Mouse (Mus musculus) 3T3-L1 (cell line): Measurements from ENCODE around the gene Dennd4a.

ENCODE experiments used
- DNase-seq: peaks from one replicate; pipeline ENCODE4 v3.0.0-alpha.2; 2015; ENCODE audit warnings: low read depth, low spot score

Gene Dennd4a

DNA sequence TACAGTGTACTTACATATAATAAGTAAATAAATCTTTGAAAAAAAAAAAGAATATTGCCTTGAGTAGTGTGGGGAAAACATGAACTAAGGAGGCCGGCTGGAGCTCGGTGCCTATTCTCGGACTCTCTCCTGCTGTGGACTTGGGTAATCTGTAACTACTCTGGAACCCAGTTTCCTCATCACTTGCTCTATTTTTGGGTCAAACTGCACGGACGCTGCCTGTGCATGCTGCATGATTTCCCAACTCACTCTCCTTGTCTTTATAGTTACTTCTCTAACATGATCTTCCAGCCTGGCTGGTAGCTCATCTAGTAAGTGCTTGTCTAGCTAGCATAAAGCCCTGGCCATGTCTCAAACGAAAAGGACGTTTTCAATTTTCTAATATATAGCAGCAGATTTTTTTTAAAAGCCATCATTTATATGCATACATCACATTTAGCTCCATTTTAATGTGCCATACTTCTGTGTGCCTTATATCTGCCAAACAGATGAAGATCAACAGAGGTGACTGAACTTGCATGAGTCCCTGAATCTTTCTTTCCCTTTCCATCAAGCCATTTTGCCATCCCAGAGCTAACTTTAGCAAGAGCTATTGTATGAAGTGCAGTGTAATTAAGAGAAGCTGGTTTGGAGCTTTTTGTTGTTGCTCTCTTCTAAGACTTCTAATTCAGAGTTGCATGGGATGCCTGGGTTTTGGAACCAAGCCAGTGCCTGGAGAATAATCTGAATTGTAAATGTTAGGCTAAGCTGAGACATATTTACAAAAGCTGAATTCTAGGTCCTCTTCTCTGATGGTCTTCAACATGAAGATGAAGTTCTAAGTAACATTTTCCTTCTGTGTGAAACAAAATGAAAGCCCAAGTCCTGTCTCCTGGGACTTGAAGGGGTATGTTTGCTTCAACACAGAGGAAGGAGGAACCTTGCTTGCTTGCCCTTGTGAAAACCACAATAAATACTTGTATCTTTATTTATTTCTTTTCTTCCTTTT is 20.2 kb upstream of the Dennd4a start:
- peak; percentile 60 for DNase-seq

DNA sequence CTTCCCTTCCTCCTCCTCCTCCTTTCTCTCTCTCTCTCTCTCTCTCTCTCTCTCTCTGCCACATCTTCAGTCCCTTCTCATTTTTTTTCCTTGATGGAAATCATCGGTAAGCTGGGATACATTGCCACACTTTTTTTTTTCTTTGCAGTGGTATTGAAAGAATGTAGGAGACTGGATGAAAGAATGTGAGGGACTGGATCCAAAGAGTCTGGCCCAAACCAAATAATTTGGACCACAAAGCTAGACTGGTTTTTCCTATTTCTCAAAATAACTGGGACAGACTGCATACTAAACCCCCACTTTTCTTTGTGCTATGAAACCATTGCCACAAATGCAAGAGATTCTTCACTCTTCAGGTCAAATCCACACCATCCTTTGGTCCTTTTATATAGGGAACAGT is 19.5 kb upstream of the Dennd4a start:
- DNase-seq = peak; percentile 79

DNA sequence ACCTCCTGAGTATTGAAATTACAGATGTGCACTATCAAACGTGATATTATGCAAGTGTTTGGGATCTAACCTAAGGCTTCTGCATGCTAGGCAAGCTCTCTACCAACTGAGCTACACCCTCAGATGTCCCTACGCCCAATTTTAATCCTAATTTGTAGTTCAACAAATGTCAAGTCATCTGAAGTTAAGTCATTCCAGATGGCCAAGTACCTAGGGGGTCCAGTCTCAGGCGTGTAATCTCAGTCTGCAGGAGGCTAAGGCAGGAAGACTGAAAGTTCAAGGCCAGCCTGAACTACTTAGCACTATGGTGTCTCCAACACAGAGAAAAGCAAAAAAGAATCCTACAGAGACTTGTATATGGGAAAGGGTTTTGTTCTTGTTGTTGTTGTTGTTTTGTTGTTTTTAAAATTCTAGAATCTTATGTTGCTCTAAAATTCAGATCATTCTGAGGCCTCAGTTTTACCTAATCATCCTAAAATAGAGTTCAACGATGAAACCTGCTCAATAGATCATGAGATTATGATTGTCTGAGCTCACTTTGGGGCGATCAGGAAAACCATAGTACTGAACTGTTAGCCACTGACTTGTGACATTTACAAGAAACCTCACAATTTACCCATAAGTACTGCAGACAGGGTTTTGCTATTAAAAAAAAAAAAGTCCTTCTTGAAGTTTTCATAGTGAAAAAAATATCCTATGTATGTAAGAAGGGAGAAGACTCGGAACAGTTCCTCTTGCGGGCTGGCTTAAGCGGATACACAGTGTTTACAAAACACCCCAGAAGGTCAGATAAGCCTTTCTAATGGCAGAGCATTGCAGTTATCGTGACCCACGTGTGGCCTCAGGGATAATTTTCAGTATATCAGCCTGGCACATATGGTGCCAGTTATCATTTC is 18.5 kb upstream of the Dennd4a start:
- no peak for DNase-seq

DNA sequence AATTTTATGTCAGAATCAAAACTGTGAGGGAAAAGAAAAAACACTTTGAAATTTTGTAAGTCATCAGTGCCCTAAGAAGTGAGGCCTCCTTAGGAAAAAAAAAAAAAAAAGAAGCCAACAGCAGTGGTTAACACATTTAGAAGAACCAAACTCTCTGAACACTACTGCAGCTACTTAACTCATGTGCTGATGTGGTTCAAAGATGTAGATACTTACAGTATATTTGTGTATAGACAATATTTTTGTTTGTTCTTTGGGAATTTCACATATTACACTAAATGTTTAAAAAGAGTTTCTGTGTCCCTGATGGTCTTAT is 17.9 kb upstream of the Dennd4a start:
- DNase-seq = no peak

DNA sequence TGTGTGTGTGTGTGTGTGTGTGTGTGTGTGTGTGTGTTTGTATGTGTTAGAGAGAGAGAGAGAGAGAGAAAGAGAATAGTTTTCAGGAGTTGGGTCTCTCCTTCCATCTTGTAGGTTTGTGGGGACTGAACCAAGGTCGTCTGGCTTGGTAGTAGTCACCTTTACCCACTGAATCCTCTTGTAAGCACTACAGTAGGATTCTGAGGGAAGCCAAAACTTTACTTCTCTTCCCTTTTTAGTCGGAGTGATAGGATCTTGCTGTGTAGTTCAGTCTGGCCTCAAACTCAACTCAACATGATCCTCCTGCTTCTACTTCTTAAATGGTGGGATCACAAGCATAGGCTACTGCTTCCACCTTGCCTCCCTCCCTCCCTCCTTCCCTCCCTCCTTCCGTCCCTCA is 17.3 kb upstream of the Dennd4a start:
- DNase-seq = no peak

DNA sequence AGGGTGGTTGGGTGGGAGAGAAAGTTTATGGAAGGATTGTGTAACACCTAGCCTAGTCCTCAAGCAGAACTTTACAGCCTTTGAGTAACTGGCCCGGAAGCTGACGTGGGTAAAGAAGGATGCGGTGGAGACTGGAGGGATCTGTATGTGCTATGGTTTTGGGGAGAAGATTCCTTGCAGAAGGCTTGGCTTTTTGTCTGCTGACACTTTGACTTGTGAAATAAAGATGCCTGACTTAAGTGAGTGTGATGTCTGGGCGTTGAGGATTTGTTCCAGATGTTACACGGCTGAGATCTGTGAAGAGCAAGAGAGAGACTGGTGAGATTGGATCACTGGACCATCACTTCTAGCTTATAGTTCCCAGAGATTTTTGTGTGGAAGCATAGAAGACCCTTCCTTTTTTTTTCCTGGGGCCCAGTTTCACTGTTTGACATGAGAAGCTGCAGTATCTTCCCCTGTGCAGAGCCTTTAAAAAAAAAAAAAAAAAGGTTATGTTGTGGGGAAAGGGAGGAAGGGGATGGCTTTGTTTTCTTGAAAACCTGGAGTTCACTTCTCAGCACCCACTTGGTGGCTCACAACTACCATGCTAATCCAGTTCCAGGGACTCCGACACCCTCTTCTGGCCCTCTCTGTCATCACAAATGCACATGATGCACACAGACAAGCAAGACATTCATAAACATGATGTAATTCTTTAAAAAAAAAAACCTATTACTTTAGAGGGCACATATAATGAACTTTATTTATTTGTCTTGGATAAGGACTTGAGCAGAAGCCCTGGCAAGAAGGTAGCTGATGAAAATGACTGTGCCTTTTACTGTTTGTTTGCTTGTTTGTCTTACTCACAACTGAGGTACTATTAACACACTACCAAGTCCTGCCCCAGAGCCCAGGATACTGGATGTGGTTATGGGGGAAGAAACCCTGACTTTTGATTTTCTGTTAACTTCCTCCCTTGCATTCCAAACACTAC is 16.4 kb upstream of the Dennd4a start:
- peak; percentile 32 for DNase-seq

DNA sequence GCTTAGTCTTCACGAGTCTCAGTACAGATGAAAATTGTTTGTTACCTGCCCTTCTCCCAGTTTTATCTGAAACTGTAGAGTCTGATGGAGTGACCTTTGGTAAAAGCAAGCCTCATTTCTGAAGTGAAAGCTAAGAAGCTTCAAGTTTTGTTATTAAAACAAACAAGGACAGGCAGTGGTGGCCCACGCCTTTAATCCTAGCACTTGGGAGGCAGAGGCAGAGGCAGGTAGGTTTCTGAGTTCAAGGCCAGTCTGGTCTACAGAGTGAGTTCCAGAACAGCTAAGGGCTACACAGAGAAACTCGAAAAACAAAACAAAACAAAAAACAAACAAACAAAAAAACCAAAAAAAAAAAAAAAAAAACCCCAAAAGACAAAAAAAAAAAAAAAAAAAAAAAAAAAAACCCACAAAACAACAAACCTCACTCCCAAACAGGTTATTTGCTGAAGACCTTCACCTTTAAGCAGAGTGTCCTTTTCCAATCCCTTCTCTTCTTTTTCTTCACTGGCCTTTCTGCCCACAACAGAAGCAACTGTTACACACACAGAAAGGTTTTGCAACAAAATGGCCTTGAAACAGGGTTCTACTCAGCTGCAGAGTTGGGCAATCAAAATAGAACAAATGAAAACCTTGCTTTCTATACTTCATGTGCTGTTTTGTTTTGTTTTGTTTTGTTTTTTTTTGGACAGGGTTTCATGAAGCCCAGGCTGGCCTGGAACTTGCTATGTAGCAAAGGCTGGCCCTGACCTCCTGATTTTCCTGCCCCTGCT is 15.1 kb upstream of the Dennd4a start:
- no peak for DNase-seq

DNA sequence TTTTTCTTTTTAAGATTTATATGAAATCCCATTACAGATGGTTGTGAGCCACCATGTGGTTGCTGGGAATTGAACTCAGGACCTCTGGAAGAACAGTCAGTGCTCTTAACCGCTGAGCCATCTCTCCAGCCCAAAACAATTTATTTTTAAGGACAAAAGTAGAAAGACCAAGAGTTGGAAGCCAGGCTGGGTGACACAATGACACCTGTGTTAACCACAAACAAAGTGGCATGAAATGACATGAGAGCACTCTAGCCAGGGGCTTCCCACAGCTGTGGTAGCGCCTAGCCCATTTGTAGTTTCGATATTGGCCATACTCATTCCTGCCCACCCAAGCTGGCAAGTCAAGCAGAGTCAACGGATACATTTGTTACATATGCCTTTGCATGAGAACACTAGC is 13.7 kb upstream of the Dennd4a start:
- no peak for DNase-seq

DNA sequence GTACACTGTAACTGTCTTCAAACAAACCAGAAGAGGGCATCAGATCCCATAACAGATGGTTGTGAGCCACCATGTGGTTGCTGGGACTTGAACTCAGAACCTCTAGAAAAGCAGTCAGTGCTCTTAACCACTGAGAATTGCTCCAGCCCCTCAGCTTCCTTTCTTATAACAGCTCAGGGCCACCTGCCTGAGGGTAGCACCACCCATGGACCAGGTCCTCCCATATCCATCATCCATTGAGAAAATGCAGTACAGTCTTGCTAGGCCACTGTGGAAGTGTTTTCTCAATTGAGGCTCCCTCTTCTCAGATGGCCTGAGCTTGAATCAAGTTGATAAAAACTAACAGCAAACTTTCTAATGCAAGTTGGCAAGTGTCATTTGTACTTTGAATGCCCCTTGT is 13.0 kb upstream of the Dennd4a start:
- no peak for DNase-seq

DNA sequence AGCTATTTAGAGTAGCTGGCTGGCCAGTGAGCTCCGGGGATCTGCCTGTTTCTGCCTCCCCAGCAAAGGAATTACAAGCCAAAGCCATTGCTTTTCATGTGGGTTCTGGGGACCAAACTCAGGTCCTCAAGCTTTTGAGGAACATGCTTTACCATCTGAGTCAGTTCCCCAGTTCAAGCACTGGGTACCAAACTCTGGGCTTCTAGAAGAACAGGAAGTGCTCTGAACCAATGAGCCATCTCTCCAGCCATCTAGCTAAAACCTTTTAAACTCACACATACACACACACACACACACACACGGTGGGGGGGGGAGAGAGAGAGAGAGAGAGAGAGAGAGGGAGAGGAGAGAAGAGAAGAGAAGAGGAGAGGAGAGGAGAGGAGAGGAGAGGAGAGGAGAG is 12.3 kb upstream of the Dennd4a start:
- DNase-seq = no peak

DNA sequence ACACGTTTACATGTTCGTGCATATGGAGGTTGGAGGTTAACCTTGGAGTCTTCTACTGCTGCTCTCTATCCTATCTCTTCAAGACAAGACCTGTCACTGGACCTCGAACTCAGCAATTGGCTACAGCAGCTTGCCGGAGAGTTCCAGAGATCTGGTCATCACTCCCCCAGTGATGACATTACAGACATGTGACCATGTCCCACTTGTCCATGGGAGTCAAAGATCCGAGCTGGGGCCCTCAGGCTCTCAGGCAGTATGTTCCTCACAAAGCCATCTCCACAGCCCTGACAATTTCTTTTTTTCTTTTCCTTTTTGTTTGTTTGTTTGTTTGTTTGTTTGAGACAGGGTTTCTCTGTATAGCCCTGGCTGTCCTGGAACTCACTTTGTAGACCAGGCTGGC is 11.6 kb upstream of the Dennd4a start:
- DNase-seq = no peak

DNA sequence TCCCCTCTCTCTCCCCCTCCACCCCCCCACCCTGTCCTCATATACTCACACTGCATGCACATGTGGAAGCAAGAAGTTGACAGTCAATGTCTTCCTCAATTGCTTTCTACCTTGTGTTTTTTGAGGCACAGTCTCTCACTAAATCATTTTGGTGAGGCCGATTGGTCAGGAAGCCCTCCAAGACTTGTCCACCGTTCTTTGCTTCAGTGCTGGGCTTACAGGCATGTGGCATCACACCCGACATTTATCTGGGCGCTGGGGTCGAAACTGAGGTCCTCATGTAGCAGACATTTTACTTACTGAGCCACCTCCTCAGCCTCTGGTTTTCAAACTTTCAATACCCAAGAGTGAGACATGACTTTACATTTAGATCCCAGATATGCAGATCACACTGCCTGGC is 8.6 kb upstream of the Dennd4a start:
- no peak for DNase-seq

DNA sequence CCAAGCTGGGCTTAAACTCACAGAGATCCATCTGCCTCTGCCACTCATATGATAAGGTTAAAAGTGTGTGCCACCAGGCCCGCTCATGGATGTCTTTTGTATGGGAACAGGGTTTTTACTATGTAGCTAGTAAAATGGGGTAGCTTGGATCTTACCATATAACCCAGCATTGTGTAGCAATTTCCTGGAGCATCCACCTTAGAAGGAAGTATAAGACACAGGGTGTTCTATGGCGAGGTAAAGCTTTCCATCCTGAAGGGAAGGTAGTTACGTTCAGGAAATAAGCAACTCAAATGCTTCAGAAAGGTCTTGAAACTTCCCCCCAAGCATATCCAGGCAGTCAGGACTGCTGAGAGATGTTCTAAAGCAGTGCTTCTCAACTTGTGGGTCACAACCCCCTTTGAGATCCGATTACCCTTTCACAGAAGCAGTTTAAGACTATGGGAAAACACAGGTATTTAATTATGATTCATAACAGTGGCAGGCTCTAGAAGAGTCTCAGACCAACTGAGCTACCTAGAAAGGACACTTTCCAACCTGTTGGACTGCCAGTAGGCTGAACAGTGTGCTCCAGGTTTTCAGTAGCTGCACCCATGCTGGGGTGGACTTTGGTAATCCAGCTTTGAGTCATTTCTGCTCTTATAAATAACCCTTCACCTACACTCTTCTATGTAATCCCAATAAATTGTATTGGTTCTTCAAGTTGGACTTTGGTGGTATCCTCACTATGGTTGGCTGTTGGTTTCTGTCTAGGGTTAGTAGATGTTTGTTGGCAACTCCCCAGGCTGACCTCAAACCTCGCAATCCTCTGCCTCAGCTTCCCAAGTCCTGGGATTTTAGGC is 7.5 kb upstream of the Dennd4a start:
- DNase-seq = no peak

DNA sequence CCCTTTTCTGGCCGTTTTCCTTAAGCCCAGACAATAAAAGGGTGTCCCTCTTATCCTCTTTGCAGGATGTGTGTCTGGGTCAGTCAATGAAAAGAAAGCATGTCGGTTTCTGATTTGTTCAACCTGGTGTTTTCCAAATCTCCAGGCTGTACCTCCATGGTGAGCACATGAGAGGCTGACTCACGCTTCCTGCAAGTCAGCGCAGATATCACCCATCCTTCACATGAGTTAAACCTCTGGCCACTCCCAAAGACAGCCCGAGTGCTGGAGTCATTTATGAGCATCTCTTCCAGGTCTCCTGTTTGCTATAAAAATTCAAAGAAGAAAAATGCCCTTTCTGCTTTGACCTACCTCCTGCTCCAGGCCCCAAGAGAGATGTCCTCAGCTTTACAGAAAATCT is 5.3 kb upstream of the Dennd4a start:
- DNase-seq = peak; percentile 25

DNA sequence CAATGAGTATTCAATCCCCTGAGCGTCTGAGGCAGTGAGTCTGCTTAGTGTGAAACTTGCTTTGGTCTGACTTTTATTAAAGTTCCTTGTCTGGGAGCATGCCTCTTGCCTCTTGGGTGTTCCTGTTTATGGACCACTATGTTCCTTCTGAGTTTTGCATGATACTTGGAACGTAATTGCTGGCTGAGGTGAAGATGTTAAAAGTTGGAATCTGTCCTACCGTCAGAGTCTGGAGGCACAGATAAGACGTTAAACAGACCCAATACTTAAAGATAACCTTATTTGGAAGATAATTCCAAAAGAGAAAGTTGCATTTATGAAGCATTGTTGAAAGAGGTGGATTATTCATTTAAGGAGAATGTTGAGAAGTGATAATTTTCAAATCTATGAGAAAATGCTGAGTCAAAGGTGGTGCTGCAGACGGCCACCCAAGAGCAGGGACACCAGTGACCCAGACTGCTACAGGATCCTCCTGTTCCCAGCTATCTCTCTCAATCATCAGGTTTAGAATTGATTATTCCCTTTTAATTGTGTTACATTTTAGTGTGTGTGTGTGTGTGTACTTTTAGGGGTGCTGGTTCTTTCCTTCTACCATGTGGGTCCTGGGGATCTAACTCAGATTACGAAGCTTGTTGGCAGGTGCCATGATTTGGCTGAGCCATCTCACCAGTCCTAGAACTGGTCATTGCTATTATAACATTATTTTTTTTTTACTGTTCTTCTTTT is 4.6 kb upstream of the Dennd4a start:
- DNase-seq = no peak

DNA sequence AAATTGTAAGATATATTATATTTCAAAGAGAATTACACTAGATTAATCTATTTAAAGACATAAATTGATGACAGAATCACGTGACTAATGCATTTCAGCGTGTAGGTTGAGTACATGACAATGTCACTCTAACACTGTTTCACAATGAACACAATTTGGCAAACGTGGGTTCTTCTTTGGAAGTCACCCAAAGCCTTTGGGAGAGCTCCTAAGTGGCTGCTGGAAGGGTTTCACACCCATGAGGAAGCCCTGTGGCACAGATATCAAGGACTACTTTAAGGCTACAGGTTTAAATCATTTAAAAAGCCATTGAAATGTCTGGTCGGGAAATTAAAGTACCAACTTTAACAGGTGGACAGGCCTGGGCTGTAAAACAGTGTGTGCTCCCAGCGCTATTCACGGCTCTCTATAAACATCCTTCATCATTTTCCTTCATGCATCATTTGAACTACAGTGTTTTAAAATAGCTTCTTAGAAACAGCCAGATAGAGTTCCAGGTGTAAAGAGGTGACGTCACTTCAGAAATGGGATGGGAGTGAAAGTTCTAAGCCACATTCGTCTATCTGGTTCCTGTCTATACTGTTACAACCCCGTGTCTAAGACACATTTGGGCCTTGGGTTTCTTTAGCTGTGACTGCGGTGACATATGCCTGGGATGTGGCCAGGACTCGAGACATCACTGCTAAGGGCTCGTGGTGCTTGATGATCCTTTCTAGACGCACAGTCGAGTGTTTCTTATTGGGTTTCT is 3.9 kb upstream of the Dennd4a start:
- no peak for DNase-seq

DNA sequence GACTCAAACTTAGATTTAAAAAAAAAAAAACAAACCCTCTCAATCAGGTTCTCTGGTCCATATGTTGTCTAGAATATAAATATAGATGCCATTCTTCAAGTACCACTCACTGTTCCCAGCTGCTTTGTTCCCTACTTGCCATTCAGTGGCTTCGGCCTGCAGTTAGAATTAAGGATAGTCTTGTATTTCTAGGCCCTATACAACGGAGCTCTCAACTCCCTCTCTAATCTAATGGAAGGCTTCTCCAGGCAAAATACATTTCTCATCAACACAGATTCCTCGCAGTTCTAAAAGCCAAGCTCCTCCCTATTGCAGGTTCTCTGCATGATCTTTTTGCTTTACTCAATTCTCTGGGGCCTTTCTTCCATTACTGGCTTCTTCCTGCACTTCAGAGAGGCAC is 1.3 kb upstream of the Dennd4a start:
- no peak for DNase-seq
